Mouse (Mus musculus): ENCODE measurements around the gene Kiz. TPM values are rescaled to one million over a fixed set of nuclear protein-coding genes. Genes with fewer than 3 reads are reported as not detected.
A peak's percentile ranks its signal among the peaks of the same experiment; 100 is the strongest.

Kiz gene
- 50.6 TPM for polyA plus RNA-seq (2021)

DNA sequence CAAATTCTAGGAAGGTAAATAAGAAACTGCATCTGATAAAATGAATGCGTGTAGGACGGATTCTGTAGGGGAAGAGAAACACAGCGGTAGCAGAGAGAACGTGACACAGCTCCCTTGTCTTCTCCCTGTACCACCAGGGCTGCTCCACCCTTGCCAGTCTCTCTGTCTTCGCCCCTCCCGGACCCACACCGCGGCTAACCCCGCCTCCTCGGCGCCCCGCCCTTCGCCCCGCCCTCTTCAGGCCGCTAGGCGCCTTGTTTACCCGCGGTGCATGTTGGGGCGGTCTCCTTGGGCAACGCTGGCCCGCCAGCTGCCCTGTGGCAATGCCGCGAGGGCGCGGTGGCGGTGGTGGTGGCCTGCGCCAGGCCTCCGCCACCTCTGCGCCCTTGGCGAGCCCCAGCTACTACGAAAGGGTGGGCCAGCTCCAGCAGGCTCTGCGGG is at the start of gene Kiz:
TSS of gene Kiz (plus strand) at position 266 of the 441 bp plus-strand sequence.
- in situ Hi-C loops (cut with MboI; ENCODE audit: low pct_unique_long_range_greater_than_20kb) = no loop called here
- peak; percentile 41 for DNase-seq (ENCODE audit: low read depth, low spot score)
- ChIA-PET POLR2A (interaction anchor here (1.1 kb wide), 1 partner anchor 103 kb away, joined by 7 read pairs; no protein-coding TSS in a partner anchor), CTCF (interaction anchor here (1.0 kb wide), 1 partner anchor 17 kb away, joined by 4 read pairs; no protein-coding TSS in a partner anchor)
- ATAC-seq = peak; percentile 99
- no peak for TF ChIP-seq CTCF (IDR thresholded peaks at IDR 0.05)
- H3K27me3 ChIP-seq = no peaks in the 10 kb centered on the region

GRCm38 (mm10) chr2:146809706-146810256 is 45.9 kb upstream of the Kiz start:
- ChIA-PET CTCF (no interaction called here), POLR2A (no interaction called here)
- TF ChIP-seq CTCF (IDR thresholded peaks at IDR 0.05) = no peak
- in situ Hi-C loops (cut with MboI; ENCODE audit: low pct_unique_long_range_greater_than_20kb) = no loop called here
- H3K27me3 ChIP-seq = peaks cover 13% of the 10 kb centered on the region
- ATAC-seq (no peak), DNase-seq (ENCODE audit: low read depth, low spot score) (no peak)

GRCm38 (mm10) chr2:146810695-146811094 is 45.0 kb upstream of the Kiz start:
- ChIA-PET POLR2A (no interaction called here), CTCF (interaction anchor here (1.1 kb wide), 1 partner anchor 27 kb away, joined by 3 read pairs; no protein-coding TSS in a partner anchor)
- no peak for DNase-seq (ENCODE audit: low read depth, low spot score)
- peaks cover 13% of the 10 kb centered on the region for H3K27me3 ChIP-seq
- in situ Hi-C loops (cut with MboI; ENCODE audit: low pct_unique_long_range_greater_than_20kb) = no loop called here
- TF ChIP-seq CTCF (IDR thresholded peaks at IDR 0.05) = no peak
- no peak for ATAC-seq

DNA sequence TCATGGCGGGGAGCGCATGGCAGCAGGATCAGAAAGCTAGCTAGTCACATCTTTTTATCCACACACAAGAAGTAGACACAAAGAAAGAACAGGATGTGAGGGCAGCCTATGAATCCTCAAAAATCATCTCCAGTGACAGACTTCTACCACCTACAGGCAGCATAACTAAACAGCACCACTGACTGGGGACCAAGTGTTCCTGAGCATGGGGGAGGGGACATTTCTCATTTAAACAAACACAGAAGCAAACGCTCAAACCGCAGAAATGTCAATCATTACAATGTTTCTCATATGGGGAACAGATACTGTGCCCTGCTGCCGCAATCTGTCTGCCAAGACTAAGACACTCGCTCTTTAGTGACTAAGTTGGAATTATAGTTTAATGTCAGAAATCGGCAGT is 40.7 kb upstream of the Kiz start:
- ChIA-PET CTCF (no interaction called here), POLR2A (no interaction called here)
- TF ChIP-seq CTCF (IDR thresholded peaks at IDR 0.05) = peak; percentile 10
- DNase-seq (ENCODE audit: low read depth, low spot score) = no peak
- in situ Hi-C loops (cut with MboI; ENCODE audit: low pct_unique_long_range_greater_than_20kb) = no loop called here
- H3K27me3 ChIP-seq = peaks cover 10% of the 10 kb centered on the region
- no peak for ATAC-seq

DNA sequence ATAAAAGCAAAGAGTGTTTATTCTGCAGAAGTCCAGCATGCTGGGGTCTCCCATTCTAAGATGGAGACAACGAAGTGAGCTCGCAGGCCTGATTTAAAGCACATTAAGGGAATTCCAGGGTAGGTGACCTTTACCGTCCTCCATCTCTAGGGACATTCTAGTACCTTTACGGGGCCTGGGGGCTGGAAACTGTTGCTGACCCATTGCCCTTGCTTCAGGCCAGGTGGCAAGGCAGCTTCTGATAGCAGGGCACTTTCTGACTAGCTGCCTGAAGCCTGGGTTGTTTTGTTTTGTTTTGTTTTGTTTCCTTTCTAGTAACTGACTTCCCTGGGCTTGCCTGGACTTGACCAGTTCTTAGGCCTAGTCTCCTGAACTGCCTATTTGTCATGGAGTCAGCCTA is 36.6 kb upstream of the Kiz start:
- ATAC-seq = no peak
- POLR2A ChIA-PET = no interaction called here
- in situ Hi-C loops (cut with MboI; ENCODE audit: low pct_unique_long_range_greater_than_20kb) = no loop called here

DNA sequence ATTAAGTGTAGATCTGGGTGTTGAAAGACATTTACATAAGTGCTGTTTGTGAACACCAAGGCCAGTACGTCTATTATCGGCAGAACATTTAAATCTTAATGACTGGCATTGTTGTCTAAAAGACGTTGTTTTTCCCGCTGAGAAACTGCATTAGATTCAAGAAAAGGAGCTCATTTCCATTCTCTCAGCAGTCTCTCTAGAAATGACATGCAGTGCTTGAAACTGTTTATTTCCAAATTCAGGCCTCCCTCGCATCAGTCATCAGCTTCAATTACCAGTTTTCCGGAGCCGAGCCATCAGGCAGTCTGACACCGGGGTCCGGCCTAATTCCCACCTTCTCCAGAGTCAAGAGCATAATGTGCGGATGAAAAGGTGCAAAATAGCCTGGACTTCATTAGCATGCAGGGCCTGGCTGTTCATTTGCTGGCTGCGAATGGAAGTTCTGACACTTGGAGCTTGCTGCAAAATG is 32.1 kb upstream of the Kiz start:
- POLR2A ChIA-PET = no interaction called here
- in situ Hi-C loops (cut with MboI; ENCODE audit: low pct_unique_long_range_greater_than_20kb) = no loop called here
- CTCF ChIA-PET = no interaction called here
- peaks cover 16% of the 10 kb centered on the region for H3K27me3 ChIP-seq
- DNase-seq (ENCODE audit: low read depth, low spot score) = no peak
- no peak for ATAC-seq
- TF ChIP-seq CTCF (IDR thresholded peaks at IDR 0.05) = no peak

More for the DNA sequence above, 36.6 kb upstream of the Kiz start:
- DNase-seq (ENCODE audit: low read depth, low spot score) = no peak
- no peak for TF ChIP-seq CTCF (IDR thresholded peaks at IDR 0.05)
- CTCF ChIA-PET = interaction anchor here (0.9 kb wide), 1 partner anchor 12 kb away, joined by 3 read pairs; no protein-coding TSS in a partner anchor
- peaks cover 9% of the 10 kb centered on the region for H3K27me3 ChIP-seq

DNA sequence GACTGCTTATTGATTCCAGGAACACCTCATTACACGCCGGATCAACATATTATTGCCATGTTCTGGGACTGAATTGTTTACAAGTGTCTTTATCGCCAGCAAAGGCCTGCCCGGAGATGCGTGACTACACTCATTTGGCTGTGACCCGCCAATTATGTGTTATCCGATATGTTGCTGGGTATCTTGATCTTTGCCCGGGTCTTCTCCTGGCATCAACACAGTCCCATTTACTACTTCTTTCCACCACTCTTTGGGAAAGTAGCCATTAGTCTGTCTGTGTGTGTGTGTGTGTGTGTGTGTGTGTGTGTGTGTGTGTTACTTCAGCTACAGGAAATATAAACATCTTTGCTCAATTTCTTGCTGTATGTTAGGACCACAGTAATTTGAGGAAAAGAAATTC is 31.6 kb upstream of the Kiz start:
- DNase-seq (ENCODE audit: low read depth, low spot score) (no peak), ATAC-seq (no peak)
- peaks cover 21% of the 10 kb centered on the region for H3K27me3 ChIP-seq
- TF ChIP-seq CTCF (IDR thresholded peaks at IDR 0.05) = no peak
- CTCF ChIA-PET = no interaction called here
- in situ Hi-C loops (cut with MboI; ENCODE audit: low pct_unique_long_range_greater_than_20kb) = no loop called here
- POLR2A ChIA-PET = no interaction called here

GRCm38 (mm10) chr2:146828006-146828405 is 27.7 kb upstream of the Kiz start:
- DNase-seq (ENCODE audit: low read depth, low spot score) = no peak
- in situ Hi-C loops (cut with MboI; ENCODE audit: low pct_unique_long_range_greater_than_20kb) = no loop called here
- H3K27me3 ChIP-seq = peaks cover 55% of the 10 kb centered on the region
- ChIA-PET CTCF (no interaction called here), POLR2A (no interaction called here)
- TF ChIP-seq CTCF (IDR thresholded peaks at IDR 0.05) = no peak
- no peak for ATAC-seq

DNA sequence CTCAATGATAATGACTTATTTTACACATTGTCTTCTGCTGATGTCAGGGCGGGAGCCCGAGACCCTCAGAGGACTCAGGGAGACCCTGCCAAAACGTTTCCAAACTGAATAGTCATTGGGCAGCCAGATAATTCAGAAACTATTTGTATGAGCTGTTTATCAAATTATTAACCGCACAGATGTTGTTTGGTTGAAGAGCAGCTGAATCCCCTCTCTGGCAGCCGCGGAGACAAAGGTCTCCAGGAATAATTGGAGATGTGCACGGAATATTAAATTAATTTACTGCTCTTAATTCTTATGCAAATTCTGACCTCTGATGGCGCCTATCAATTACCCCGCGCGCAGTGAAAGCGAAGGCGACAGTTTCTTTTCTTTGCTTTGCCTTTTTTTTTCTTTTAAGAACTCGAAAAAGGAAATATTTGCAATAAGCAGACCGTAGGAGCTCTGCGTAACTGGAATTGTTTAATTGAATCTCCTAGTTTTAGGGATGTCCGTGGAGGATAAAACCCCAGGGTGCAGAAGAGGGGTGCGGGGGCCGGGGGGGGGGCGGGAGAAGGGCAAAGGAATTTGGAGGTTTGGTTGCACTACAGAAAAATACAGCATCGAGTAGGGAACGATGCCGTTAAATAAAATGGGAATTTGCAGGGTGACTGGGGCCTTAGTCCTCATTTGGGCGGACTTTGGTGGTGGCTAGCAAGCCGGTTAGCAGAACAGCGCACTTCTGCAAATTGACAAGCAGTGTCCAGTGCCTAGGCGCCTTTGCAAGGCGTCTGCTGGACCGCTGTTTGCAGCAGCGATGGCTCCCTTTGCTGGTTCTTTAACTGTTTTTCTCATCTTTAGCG is 22.2 kb upstream of the Kiz start:
- POLR2A ChIA-PET = interaction anchor here (1.0 kb wide), 1 partner anchor 12 kb away, joined by 4 read pairs; no protein-coding TSS in a partner anchor
- CTCF ChIA-PET = no interaction called here
- H3K27me3 ChIP-seq = peaks cover 76% of the 10 kb centered on the region
- DNase-seq (ENCODE audit: low read depth, low spot score) = no peak
- TF ChIP-seq CTCF (IDR thresholded peaks at IDR 0.05) = no peak
- in situ Hi-C loops (cut with MboI; ENCODE audit: low pct_unique_long_range_greater_than_20kb) = no loop called here
- no peak for ATAC-seq

- ATAC-seq (no peak), DNase-seq (ENCODE audit: low read depth, low spot score) (no peak)
- POLR2A ChIA-PET = no interaction called here
- in situ Hi-C loops (cut with MboI; ENCODE audit: low pct_unique_long_range_greater_than_20kb) = no loop called here
- TF ChIP-seq CTCF (IDR thresholded peaks at IDR 0.05) = no peak
- CTCF ChIA-PET = no interaction called here
- H3K27me3 ChIP-seq = peaks cover 76% of the 10 kb centered on the region
These were observed 21.7 kb upstream of the Kiz start for GRCm38 (mm10) chr2:146834064-146834313.

Data from Patski (cell line).